Mouse (Mus musculus) CH12.LX (cell line): ENCODE data around the gene Asb3. TPM values are rescaled to one million over a fixed set of nuclear protein-coding genes. Genes with fewer than 3 reads are reported as not detected.

Source experiments
- DNase-seq: peaks from one replicate; pipeline ENCODE4 v3.0.0-alpha.2; 2013; ENCODE audit errors: extremely low read depth
- H3K27ac ChIP-seq: 2 replicates; pipeline ENCODE4 v1.5.1; 2012; ENCODE audit warnings: low read depth, mild to moderate bottlenecking, control low read depth, moderate library complexity; ENCODE audit not compliant: insufficient read depth
- H3K27me3 ChIP-seq: replicated peaks from 2 replicates; pipeline ENCODE3; 2012; ENCODE audit warnings: inconsistent platforms
- H3K36me3 ChIP-seq, 2 experiments: replicated peaks in 1 of 2; 2 replicates each; pipeline versions ENCODE3 to v1.6.1; 2012; ENCODE audit warnings: inconsistent platforms in 1 of 2, low read length in 1 of 2, mild to moderate bottlenecking in 1 of 2, mixed read lengths in 1 of 2, moderate library complexity in 1 of 2; ENCODE audit not compliant: control insufficient read depth in 1 of 2, insufficient read depth in 1 of 2
- H3K4me1 ChIP-seq, 2 experiments: 2 replicates each; pipeline ENCODE4 v1.6.1; 2012; ENCODE audit warnings: inconsistent platforms in 1 of 2, moderate library complexity in 1 of 2; ENCODE audit not compliant: insufficient read depth in 2 of 2, control insufficient read depth in 1 of 2
- H3K4me2 ChIP-seq: 2 replicates; pipeline ENCODE4 v1.6.1; 2012; ENCODE audit warnings: low read depth, mild to moderate bottlenecking, control low read depth; ENCODE audit not compliant: poor library complexity, insufficient read depth, severe bottlenecking
- H3K4me3 ChIP-seq, 3 experiments: fragments of 150-350 bp in 1 of 3; sonication (generic) in 1 of 3; replicated peaks in 1 of 3; 2 replicates each; pipeline versions ENCODE3 to v1.5.1; 2011 to 2012; ENCODE audit warnings: low read depth in 2 of 3, low read length in 2 of 3, mild to moderate bottlenecking in 2 of 3, moderate library complexity in 2 of 3, control low read depth in 1 of 3, improper control_type of control experiment in 1 of 3, inconsistent platforms in 1 of 3, mixed read lengths in 1 of 3; ENCODE audit not compliant: poor library complexity in 1 of 3
- H3K79me2 ChIP-seq: replicated peaks from 2 replicates; pipeline ENCODE4 v1.6.1; 2012; ENCODE audit warnings: mild to moderate bottlenecking, moderate library complexity; ENCODE audit not compliant: control insufficient read depth, poor library complexity, insufficient read depth, severe bottlenecking; ENCODE audit errors: extremely low read depth
- H3K9ac ChIP-seq: 2 replicates; pipeline ENCODE4 v1.6.1; 2012; ENCODE audit warnings: low read depth, mild to moderate bottlenecking, control low read depth, moderate library complexity; ENCODE audit not compliant: insufficient read depth
- H3K9me3 ChIP-seq: replicated peaks from 2 replicates; pipeline ENCODE3; 2012; ENCODE audit warnings: low read length, inconsistent platforms, mixed read lengths
- BHLHE40 ChIP-seq: IDR thresholded peaks from 2 replicates; pipeline ENCODE4 v1.6.1; 2011; ENCODE audit warnings: mild to moderate bottlenecking, low read depth, low read length, improper control_type of control experiment
- CHD2 ChIP-seq: IDR thresholded peaks from 2 replicates; pipeline ENCODE4 v1.6.1; 2011; ENCODE audit warnings: low read length, improper control_type of control experiment
- E2F4 ChIP-seq: IDR thresholded peaks from 2 replicates; pipeline ENCODE4 v1.6.1; 2011; ENCODE audit warnings: low read depth, low read length, improper control_type of control experiment; ENCODE audit not compliant: insufficient replicate concordance
- ELF1 ChIP-seq: IDR thresholded peaks from 2 replicates; pipeline ENCODE4 v1.6.1; 2014; ENCODE audit warnings: low read depth, mild to moderate bottlenecking, inconsistent platforms, low read length, improper control_type of control experiment
- GABPA ChIP-seq: IDR thresholded peaks from 2 replicates; pipeline ENCODE4 v1.6.1; 2012; ENCODE audit warnings: low read depth, low read length, improper control_type of control experiment, inconsistent platforms; ENCODE audit not compliant: insufficient replicate concordance
- HCFC1 ChIP-seq: IDR thresholded peaks from 2 replicates; pipeline ENCODE4 v1.6.1; 2012; ENCODE audit warnings: low read depth, mild to moderate bottlenecking, inconsistent platforms, low read length, improper control_type of control experiment
- JUN ChIP-seq: IDR thresholded peaks from 2 replicates; pipeline ENCODE4 v1.6.1; 2011; ENCODE audit warnings: low read depth, mild to moderate bottlenecking, low read length, improper control_type of control experiment, moderate library complexity; ENCODE audit not compliant: insufficient read depth
- JUND ChIP-seq: conservative IDR thresholded peaks from 2 replicates; pipeline ENCODE4 v1.6.1; 2011; ENCODE audit warnings: low read depth, low read length, improper control_type of control experiment
- KAT2A ChIP-seq: IDR thresholded peaks from 2 replicates; pipeline ENCODE4 v1.6.1; 2012; ENCODE audit warnings: low read length, improper control_type of control experiment, inconsistent platforms; ENCODE audit not compliant: insufficient replicate concordance
- MYC ChIP-seq: IDR thresholded peaks from 2 replicates; pipeline ENCODE4 v1.6.1; 2011; ENCODE audit warnings: low read depth, mild to moderate bottlenecking, improper control_type of control experiment, low read length
- RAD21 ChIP-seq: IDR thresholded peaks from 2 replicates; pipeline ENCODE4 v1.6.1; 2011; ENCODE audit warnings: low read depth, mild to moderate bottlenecking, low read length, improper control_type of control experiment, moderate library complexity
- TCF12 ChIP-seq: IDR thresholded peaks from 2 replicates; pipeline ENCODE4 v1.6.1; 2014; ENCODE audit warnings: low read depth, mild to moderate bottlenecking, inconsistent platforms, low read length, improper control_type of control experiment
- USF1 ChIP-seq: IDR thresholded peaks from 2 replicates; pipeline ENCODE4 v1.6.1; 2014; ENCODE audit warnings: low read depth, mild to moderate bottlenecking, inconsistent platforms, low read length, improper control_type of control experiment
- ZC3H11A ChIP-seq: IDR thresholded peaks from 2 replicates; pipeline ENCODE4 v1.6.1; 2012; ENCODE audit warnings: low read depth, mild to moderate bottlenecking, inconsistent platforms, low read length, improper control_type of control experiment
- dilution Hi-C: fragments of 300-500 bp; cut with MboI; formaldehyde crosslinking; loops from 2 replicates; pipeline ENCODE4 v1.14.3; 2020; ENCODE audit warnings: low sequenced_read_pairs; ENCODE audit not compliant: extremely low pct_unique_long_range_greater_than_20kb, extremely low pct_ligation_motif_present
- in situ Hi-C: fragments of 300-500 bp; cut with MboI; formaldehyde crosslinking; loops from 3 replicates; pipeline ENCODE4 v1.14.3; 2019; ENCODE audit warnings: low sequenced_read_pairs, low pct_ligation_motif_present, low pct_unique_long_range_greater_than_20kb, mixed read lengths
- polyA plus RNA-seq: library from polyadenylated mRNA; unstranded; fragments of >175 nt; gene quantifications from 2 replicates; pipeline ENCODE4 v1.2.1, GENCODE M21; 2012; ENCODE audit warnings: low read depth; ENCODE audit not compliant: insufficient read length
- total RNA-seq, 2 experiments: library from RNA; depleted of rRNA; stranded (reverse); fragments of 300-350 nt in 1 of 2; fragments of >200 nt in 1 of 2; gene quantifications; 2 replicates each; pipeline ENCODE4 v1.2.3; 2012 to 2014

Gene Asb3
- total and polyA plus RNA-seq, 3 experiments, result 12.9 to 35.5 (median 14.1) TPM

GRCm38 (mm10) chr11:30998704-30999103, 113.5 kb downstream of the Asb3 start:
- no peak for DNase-seq
- Histone ChIP-seq H3K79me2 (no peaks in the 10 kb centered on the region; the same call in 1 of the 2 replicates), H3K9me3 (no peaks in the 10 kb centered on the region), H3K9ac (no peak overlapping the region), H3K36me3 (peaks cover 3 to 11% of the 10 kb centered on the region in 2 experiments), H3K27me3 (no peaks in the 10 kb centered on the region), H3K4me1 (peaks cover 3 to 24% of the 10 kb centered on the region in 2 experiments; a peak in 3 of 4 replicates), H3K27ac (no peak overlapping the region), H3K4me3 (no peak overlapping the region), H3K4me2 (no peak overlapping the region)
- in situ Hi-C loops (no loop called here), dilution Hi-C loops (no loop called here)
- TF ChIP-seq JUND (no peak), HCFC1 (no peak), MYC (no peak), TCF12 (no peak), E2F4 (no peak), BHLHE40 (no peak), ZC3H11A (no peak), ELF1 (no peak), JUN (no peak), USF1 (no peak)

- dilution Hi-C loops (no loop called here), in situ Hi-C loops (no loop called here)
- TF ChIP-seq E2F4 (no peak), ELF1 (no peak), CHD2 (no peak), KAT2A (no peak), RAD21 (no peak), GABPA (no peak), BHLHE40 (peak; percentile 36; the same call in 1 of the 2 replicates)
- H3K4me3 ChIP-seq, result no peak overlapping the region
- H3K4me1 ChIP-seq, result peaks cover 3 to 24% of the 10 kb centered on the region in 2 experiments; a peak in 3 of 4 replicates
- H3K27ac ChIP-seq, result no peak overlapping the region
- no peaks in the 10 kb centered on the region; the same call in 1 of the 2 replicates for H3K79me2 ChIP-seq
- no peaks in the 10 kb centered on the region for H3K27me3 ChIP-seq
- H3K9me3 ChIP-seq, result no peaks in the 10 kb centered on the region
- H3K36me3 ChIP-seq, result peaks cover 3 to 11% of the 10 kb centered on the region in 2 experiments
- peak; percentile 31 for DNase-seq
- H3K4me2 ChIP-seq, result no peak overlapping the region
- H3K9ac ChIP-seq, result no peak overlapping the region
These were observed 114.8 kb downstream of the Asb3 start for GRCm38 (mm10) chr11:31000028-31000427.
